Mouse (Mus musculus): ENCODE results near the gene Lad1.

DNA sequence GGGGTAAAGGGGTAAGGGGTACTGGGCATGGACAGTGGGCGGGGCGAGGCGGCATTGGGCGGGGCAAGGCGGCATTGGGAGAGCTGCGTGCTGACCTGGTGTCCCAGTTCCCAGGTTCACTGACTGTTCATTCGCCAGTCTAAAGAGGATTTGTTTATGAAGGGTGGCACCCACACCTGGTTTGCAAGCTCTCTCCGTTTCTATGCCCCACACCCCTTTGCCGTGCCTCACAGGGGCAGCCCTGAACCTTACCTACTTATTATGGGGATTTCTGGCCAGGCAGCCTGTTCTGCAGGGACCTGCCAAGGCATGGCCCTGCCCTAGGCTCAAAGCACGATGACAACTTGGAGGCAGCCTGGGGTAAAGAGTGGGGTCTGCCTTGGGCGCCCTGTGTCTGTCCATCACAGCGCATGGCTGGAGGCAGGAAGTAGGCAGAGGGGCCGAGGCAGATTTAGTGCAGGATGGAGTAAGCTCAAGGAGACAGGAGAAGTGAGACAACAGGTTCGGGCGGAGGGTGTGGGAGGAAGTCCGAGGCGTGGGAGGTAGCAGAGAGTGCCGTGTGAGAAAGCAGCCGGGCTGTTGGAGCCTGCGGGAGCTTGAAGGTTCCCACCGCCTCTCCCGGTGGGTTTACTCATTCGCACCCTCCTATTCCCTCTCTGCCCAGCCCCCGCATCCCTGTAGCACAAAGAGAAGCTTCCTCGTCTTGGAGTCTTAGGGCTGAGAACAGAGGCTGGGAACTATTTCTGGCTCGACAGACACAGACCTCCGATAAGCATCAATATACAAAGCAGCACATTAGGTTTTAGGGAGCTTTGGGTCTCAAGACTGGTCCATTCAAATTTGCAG lies 24.8 kb upstream of the Lad1 start:
- TF ChIP-seq CTCF (conservative IDR thresholded peaks at IDR 0.05; ENCODE audit: low read length): no peak
- no peak for TF ChIP-seq NANOG (IDR thresholded peaks at IDR 0.05; ENCODE audit: borderline replicate concordance, low read length)
- TF ChIP-seq POU5F1 (IDR thresholded peaks at IDR 0.05; ENCODE audit: borderline replicate concordance, low read length): no peak
